Mouse (Mus musculus): ENCODE data around the gene Gm19402.

DNA sequence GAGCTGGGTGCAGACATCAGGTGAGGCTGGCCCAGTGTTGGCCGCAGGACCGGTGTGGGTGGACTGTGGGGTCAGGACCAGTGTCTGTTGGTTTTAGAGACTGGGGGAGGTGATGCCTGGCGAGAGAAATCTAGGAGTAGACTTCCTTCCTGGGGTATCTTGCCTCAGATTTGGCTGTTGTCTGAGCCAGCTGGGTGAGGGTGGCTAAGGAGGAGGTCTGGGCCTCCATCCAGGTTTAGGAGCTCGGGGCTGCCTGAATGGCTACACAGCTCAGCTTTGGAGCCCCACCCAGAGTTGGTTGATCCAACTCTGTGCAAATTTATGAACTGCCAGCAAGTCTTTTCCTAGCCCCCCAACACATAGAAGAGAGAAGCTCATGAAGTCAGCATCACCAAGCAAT lies 23.2 kb downstream of the Gm19402 start:
- TF ChIP-seq POLR2A (IDR thresholded peaks at IDR 0.05; ENCODE audit: insufficient read depth, low read depth, low read length) (no peak), CTCF (IDR thresholded peaks at IDR 0.05; ENCODE audit: insufficient read depth, low read depth, low read length) (no peak)
